Mouse (Mus musculus) heart, embryonic 16.5 days (tissue): ENCODE measurements around the gene Gcdh. TPM values are rescaled to one million over a fixed set of nuclear protein-coding genes. Genes with fewer than 3 reads are reported as not detected.
A peak's percentile ranks its signal among the peaks of the same experiment; 100 is the strongest.

ENCODE experiments used
- ATAC-seq: fragments of 200-750 bp; cut with Nextera tagmentation; replicated peaks from 2 replicates; pipeline ENCODE4 v1.8.0; 2017; ENCODE audit warnings: moderate number of reproducible peaks; ENCODE audit not compliant: insufficient read depth, low FRiP score; ENCODE audit errors: extremely low read depth
- H3K27ac ChIP-seq: fragments of 300-500 bp; sonication (generic); 2 replicates; pipeline ENCODE4 v1.5.1; 2014; ENCODE audit warnings: mild to moderate bottlenecking, low read length, control low read depth, moderate library complexity
- H3K27me3 ChIP-seq: fragments of 300-500 bp; sonication (generic); 2 replicates; pipeline ENCODE4 v1.6.1; 2014; ENCODE audit warnings: low read length, mixed read lengths; ENCODE audit not compliant: control insufficient read depth, insufficient read depth
- H3K36me3 ChIP-seq: fragments of 300-500 bp; sonication (generic); 2 replicates; pipeline ENCODE4 v1.6.1; 2014; ENCODE audit not compliant: control insufficient read depth, insufficient read depth
- H3K4me1 ChIP-seq: fragments of 300-500 bp; sonication (generic); 2 replicates; pipeline ENCODE4 v1.6.1; 2014; ENCODE audit warnings: low read length, mixed read lengths; ENCODE audit not compliant: control insufficient read depth, insufficient read depth
- H3K4me2 ChIP-seq: fragments of 300-500 bp; sonication (generic); 2 replicates; pipeline ENCODE4 v1.6.1; 2014; ENCODE audit warnings: low read depth, mild to moderate bottlenecking, control low read depth, low read length
- H3K4me3 ChIP-seq: fragments of 300-500 bp; sonication (generic); 2 replicates; pipeline ENCODE4 v1.5.1; 2014; ENCODE audit warnings: mild to moderate bottlenecking, control low read depth, low read length
- H3K9ac ChIP-seq: fragments of 300-500 bp; sonication (generic); 2 replicates; pipeline ENCODE4 v1.6.1; 2014; ENCODE audit warnings: low read length, control low read depth
- H3K9me3 ChIP-seq: fragments of 300-500 bp; sonication (generic); replicated peaks from 2 replicates; pipeline ENCODE4 v1.6.1; 2016; ENCODE audit warnings: low read length; ENCODE audit not compliant: control insufficient read depth
- WGBS: fragments of 180-500 bp; shearing (Covaris S2); extraction: QIAGEN DNeasy Blood & Tissue Kit; methylation state at CpG from one replicate; pipeline ENCODE4 v1.1.7; 2014; 5-methylcytosine and 5-hydroxymethylcytosine counted together
- polyA plus RNA-seq: library from polyadenylated mRNA; unstranded; fragments of >200 nt; fragmentation: Nextera tagmentation; extraction: Ambion mirVana; gene quantifications from 2 replicates; pipeline ENCODE4 v1.2.1, GENCODE M21; 2015

Gcdh gene
- polyA plus RNA-seq, 1 experiment from 2014 or later: 43.1 TPM

- Histone ChIP-seq H3K9ac (peak overlapping the region; percentile 71), H3K27ac (no peak overlapping the region), H3K27me3 (no peaks in the 10 kb centered on the region), H3K4me2 (peak overlapping the region; percentile 95), H3K9me3 (no peaks in the 10 kb centered on the region), H3K36me3 (peaks cover 16% of the 10 kb centered on the region), H3K4me1 (peaks cover 11% of the 10 kb centered on the region), H3K4me3 (peak overlapping the region; percentile 58)
- 2% methylated on average over 54 of the region's 54 CpGs for WGBS
- peak; percentile 69 for ATAC-seq
Observed at GRCm38 (mm10) chr8:84872309-84872965, 21.3 kb downstream of the Gcdh start.

GRCm38 (mm10) chr8:84871376-84872308, 22.1 kb downstream of the Gcdh start, which contains the start of gene Syce2:
TSS of gene Syce2 (plus strand) at chr8:84872111.
- 13% methylated on average over 42 of the region's 46 CpGs for WGBS
- no peak within 1 kb of the TSS for H3K27ac ChIP-seq
- H3K36me3 ChIP-seq: peaks cover 22% of the 10 kb centered on the region
- H3K9me3 ChIP-seq: no peaks in the 10 kb centered on the region
- H3K27me3 ChIP-seq: no peaks in the 10 kb centered on the region
- peaks cover 11% of the 10 kb centered on the region for H3K4me1 ChIP-seq
- peak within 1 kb of the TSS; percentile 95 for H3K4me2 ChIP-seq
- H3K4me3 ChIP-seq: peak within 1 kb of the TSS; percentile 58
- peak within 1 kb of the TSS; percentile 71 for H3K9ac ChIP-seq
- ATAC-seq: peak; percentile 67

GRCm38 (mm10) chr8:84856864-84857441, 36.8 kb downstream of the Gcdh start, which contains the start of gene Farsa:
TSS of gene Farsa (plus strand) at chr8:84856989.
- H3K4me1 ChIP-seq: peaks cover 13% of the 10 kb centered on the region
- H3K27me3 ChIP-seq: no peaks in the 10 kb centered on the region
- H3K4me2 ChIP-seq: peak within 1 kb of the TSS; percentile 96
- WGBS: under 1% methylated on average over 39 of the region's 39 CpGs
- no peaks in the 10 kb centered on the region for H3K9me3 ChIP-seq
- peak within 1 kb of the TSS; percentile 98 for H3K9ac ChIP-seq
- peaks cover 12% of the 10 kb centered on the region for H3K36me3 ChIP-seq
- H3K4me3 ChIP-seq: peak within 1 kb of the TSS; percentile 82
- peak within 1 kb of the TSS; percentile 86 for H3K27ac ChIP-seq
- ATAC-seq: peak; percentile 95

GRCm38 (mm10) chr8:84856434-84856833, 37.3 kb downstream of the Gcdh start:
- ATAC-seq: no peak
- H3K36me3 ChIP-seq: peaks cover 9% of the 10 kb centered on the region
- H3K4me3 ChIP-seq: peak overlapping the region; percentile 82; the same call in 1 of the 2 replicates
- no peak overlapping the region for H3K9ac ChIP-seq
- H3K27me3 ChIP-seq: no peaks in the 10 kb centered on the region
- 91% methylated on average over 3 of the region's 3 CpGs for WGBS
- no peak overlapping the region for H3K27ac ChIP-seq
- H3K4me2 ChIP-seq: no peak overlapping the region; the same call in 1 of the 2 replicates
- H3K4me1 ChIP-seq: peaks cover 13% of the 10 kb centered on the region
- H3K9me3 ChIP-seq: no peaks in the 10 kb centered on the region

- Histone ChIP-seq H3K36me3 (peaks cover 25% of the 10 kb centered on the region), H3K4me1 (peaks cover 19% of the 10 kb centered on the region), H3K27ac (peak overlapping the region; percentile 94), H3K4me3 (peak overlapping the region; percentile 77), H3K27me3 (no peaks in the 10 kb centered on the region), H3K9me3 (no peaks in the 10 kb centered on the region), H3K4me2 (peak overlapping the region; percentile 92), H3K9ac (peak overlapping the region; percentile 87)
- WGBS: 34% methylated on average over 6 of the region's 6 CpGs
- ATAC-seq: no peak
Observed at GRCm38 (mm10) chr8:84847684-84848435, 45.9 kb downstream of the Gcdh start.

- H3K9me3 ChIP-seq: no peaks in the 10 kb centered on the region
- peaks cover 34% of the 10 kb centered on the region for H3K36me3 ChIP-seq
- H3K4me1 ChIP-seq: peaks cover 19% of the 10 kb centered on the region
- under 1% methylated on average over 55 of the region's 55 CpGs for WGBS
- ATAC-seq: peak; percentile 99
- peak within 1 kb of the TSS; percentile 96 for H3K9ac ChIP-seq
- peak within 1 kb of the TSS; percentile 92 for H3K4me2 ChIP-seq
- H3K4me3 ChIP-seq: peak within 1 kb of the TSS; percentile 77
- no peaks in the 10 kb centered on the region for H3K27me3 ChIP-seq
- peak within 1 kb of the TSS; percentile 94 for H3K27ac ChIP-seq
Observed at GRCm38 (mm10) chr8:84846722-84847572, 46.8 kb downstream of the Gcdh start, which contains the start of gene Calr. TSS of gene Calr (minus strand) at chr8:84846934.

- peaks cover 19% of the 10 kb centered on the region for H3K4me1 ChIP-seq
- H3K4me3 ChIP-seq: peak overlapping the region; percentile 73
- H3K9me3 ChIP-seq: no peaks in the 10 kb centered on the region
- H3K36me3 ChIP-seq: peaks cover 41% of the 10 kb centered on the region
- H3K4me2 ChIP-seq: peak overlapping the region; percentile 91
- H3K27me3 ChIP-seq: no peaks in the 10 kb centered on the region
- H3K9ac ChIP-seq: peak overlapping the region; percentile 96
- under 1% methylated on average over 30 of the region's 30 CpGs for WGBS
- peak overlapping the region; percentile 78 for H3K27ac ChIP-seq
- ATAC-seq: peak; percentile 2; the same call in 1 of the 2 replicates
Observed at GRCm38 (mm10) chr8:84846094-84846721, 47.5 kb downstream of the Gcdh start.
